Mouse (Mus musculus) embryo, embryonic 11 days (tissue): Measurements from ENCODE around the gene Clec11a.
"Not testable (repeated sequence)": the region's sequence is repeated elsewhere in the genome, so short reads cannot be mapped to it uniquely, and the experiment has no call there.

Experiments used
- DNase-seq: peaks from one replicate; pipeline ENCODE4 v3.0.0-alpha.2; 2015

The Clec11a gene

GRCm38 (mm10) chr7:44322290-44322689, 15.6 kb upstream of the Clec11a start:
- DNase-seq = no peak

- DNase-seq = no peak
Observed at GRCm38 (mm10) chr7:44320886-44321285, 14.2 kb upstream of the Clec11a start.

- peak; percentile 46 for DNase-seq
Observed at GRCm38 (mm10) chr7:44317913-44318312, 11.2 kb upstream of the Clec11a start.

- DNase-seq = no peak
Observed at GRCm38 (mm10) chr7:44312484-44312883, 5.8 kb upstream of the Clec11a start.

- no peak for DNase-seq
Observed at GRCm38 (mm10) chr7:44311713-44312304, 5.1 kb upstream of the Clec11a start.

- peak; percentile 60 for DNase-seq
Observed at GRCm38 (mm10) chr7:44310878-44311712, 4.4 kb upstream of the Clec11a start.

- DNase-seq = peak; percentile 42
Observed at GRCm38 (mm10) chr7:44310285-44310877, 3.7 kb upstream of the Clec11a start.

- DNase-seq = peak; percentile 43
Observed at GRCm38 (mm10) chr7:44309475-44310284, 3.0 kb upstream of the Clec11a start, which contains the start of gene Shank1. Shank1 (plus strand) TSS chr7:44310253.

- peak; percentile 25 for DNase-seq
Observed at GRCm38 (mm10) chr7:44307261-44308020, 739 bp upstream of the Clec11a start.

- DNase-seq = no peak
Observed at GRCm38 (mm10) chr7:44305686-44306085, 1.0 kb downstream of the Clec11a start.

GRCm38 (mm10) chr7:44304775-44305641, 1.7 kb downstream of the Clec11a start:
- peak; percentile 99 for DNase-seq

- no peak for DNase-seq
Observed at GRCm38 (mm10) chr7:44304463-44304774, 2.3 kb downstream of the Clec11a start.

GRCm38 (mm10) chr7:44303346-44304340, 3.1 kb downstream of the Clec11a start:
- DNase-seq = no peak

GRCm38 (mm10) chr7:44297501-44297900, 9.2 kb downstream of the Clec11a start:
- not testable (repeated sequence) for DNase-seq

GRCm38 (mm10) chr7:44291418-44291817, 15.3 kb downstream of the Clec11a start:
- no peak for DNase-seq

GRCm38 (mm10) chr7:44290986-44291385, 15.7 kb downstream of the Clec11a start:
- no peak for DNase-seq

- DNase-seq = no peak
Observed at GRCm38 (mm10) chr7:44287760-44288159, 18.9 kb downstream of the Clec11a start.

GRCm38 (mm10) chr7:44281586-44281985, 25.1 kb downstream of the Clec11a start:
- DNase-seq = no peak

- DNase-seq = no peak
Observed at GRCm38 (mm10) chr7:44280959-44281358, 25.7 kb downstream of the Clec11a start.

- peak; percentile 28 for DNase-seq
Observed at GRCm38 (mm10) chr7:44277250-44277622, 29.5 kb downstream of the Clec11a start.
